Mouse (Mus musculus) thymus, postnatal 25 days (tissue): Measurements from ENCODE around the gene Kncn.

Experiments
- DNase-seq: peaks from one replicate; pipeline ENCODE4 v3.0.0; 2022

Gene Kncn

DNA sequence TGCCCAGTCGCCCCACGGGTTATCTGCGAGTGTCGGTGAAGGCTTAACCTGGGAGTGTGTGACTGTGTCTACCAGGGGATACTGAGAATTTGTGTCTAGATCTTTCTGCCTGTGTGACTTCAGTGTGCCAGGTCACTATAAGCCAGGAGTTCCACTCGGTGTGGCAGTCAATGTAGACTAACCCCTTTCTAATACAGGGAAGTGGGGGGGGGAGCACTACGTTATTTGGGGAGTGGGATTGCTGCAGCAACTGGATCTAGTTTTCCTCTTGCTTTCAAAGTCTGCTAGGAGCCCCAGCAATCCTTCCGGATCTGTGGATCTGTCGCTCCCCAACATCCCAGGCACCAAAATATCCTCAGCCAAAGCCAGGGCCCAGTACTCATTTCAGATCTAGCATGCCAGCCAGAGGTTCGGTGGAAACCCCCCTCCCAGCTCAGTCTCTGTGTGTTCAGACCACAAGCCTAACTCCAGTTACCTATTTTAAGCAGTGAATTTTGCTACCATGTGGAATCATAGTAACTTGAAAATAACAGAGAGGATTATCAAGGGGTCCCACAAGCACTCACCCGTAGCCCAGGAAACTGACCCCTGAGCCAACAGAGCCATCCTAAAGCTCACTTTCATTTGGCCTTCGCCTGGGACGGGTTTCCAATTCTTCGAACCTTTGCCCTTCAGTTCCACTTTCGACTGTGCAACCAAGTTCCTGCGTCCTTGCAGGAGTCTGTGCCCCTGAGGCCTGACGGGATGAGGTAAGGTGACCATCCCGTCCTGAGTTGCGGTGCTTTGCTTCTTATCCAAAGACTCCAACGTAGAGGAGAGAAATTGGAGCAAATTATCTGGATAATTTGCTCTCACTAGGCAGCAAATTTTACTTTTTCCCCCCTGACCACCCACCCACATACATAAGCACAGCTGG is 53.1 kb downstream of the Kncn start:
- DNase-seq: no peak

DNA sequence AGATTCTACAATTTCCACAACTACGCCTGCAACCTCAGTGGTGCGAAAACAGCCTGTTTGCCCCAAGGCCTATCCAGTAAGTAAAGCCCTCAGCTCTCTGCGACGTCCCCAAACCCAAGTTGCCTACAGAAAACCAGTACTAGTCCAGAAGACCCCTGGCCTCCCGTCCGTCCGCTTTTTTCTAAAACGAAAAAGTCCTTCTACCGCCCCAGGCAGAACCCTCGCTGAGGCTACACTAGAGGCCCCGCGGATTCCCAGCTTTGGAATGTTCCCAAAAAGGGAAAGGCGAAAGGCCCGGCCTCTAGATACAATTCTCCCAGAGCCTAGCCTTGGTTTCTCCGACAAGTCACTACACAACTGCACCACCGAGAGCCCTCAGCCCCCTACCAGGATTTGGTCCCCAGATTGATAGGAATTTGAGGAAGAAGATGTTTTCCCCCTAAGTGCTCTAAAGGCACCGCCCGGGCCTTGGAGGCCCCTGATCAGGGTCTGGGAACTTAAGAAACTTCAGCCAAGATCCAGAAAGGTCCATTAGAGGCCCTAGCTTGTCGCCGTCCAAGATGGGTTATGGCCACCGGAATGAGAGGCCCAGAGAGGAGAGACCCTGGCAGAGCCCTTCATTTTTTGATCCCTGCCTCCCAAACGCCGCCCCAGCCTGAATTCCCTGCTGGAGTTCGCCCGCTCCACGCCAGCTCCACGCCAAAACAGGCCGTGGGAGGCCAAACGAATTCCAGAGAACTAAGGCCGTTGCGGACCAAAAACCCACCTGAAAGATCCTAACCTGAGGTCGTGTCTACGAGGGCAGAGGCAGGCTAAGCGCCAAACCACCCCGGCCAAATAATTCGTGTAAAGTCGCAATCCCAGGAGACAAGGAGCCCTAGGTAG is 54.3 kb downstream of the Kncn start:
- DNase-seq: no peak
